Mouse (Mus musculus): ENCODE measurements around the gene Il6ra. TPM values are rescaled to one million over a fixed set of nuclear protein-coding genes. Genes with fewer than 3 reads are reported as not detected.

Gene Il6ra
- total and polyA plus RNA-seq, 3 experiments = under 0.01 TPM; not detected in 2

DNA sequence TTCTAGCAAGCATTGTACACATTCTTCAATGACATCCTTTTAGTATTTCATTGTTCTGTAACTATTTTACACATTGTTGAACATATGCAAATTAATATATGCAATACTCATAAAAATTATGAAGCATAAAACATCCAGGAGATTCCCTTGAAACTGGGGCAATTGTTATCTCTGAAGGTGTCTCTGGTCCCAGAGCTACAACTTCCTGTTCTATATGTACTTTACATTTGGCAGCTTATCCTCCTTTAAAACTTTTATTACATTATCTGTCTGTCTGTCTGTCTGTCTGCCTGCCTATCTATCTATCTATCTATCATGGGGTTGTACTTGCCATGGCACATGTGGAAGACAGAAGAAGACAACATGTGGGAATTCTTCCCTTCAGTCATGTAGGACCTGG, 21.3 kb downstream of the Il6ra start:
- H3K4me1 ChIP-seq (ENCODE audit: insufficient read depth, low read depth, low read length) = 0 out of 2 replicates have a peak, but pooled peaks cover 2% of the 10 kb centered on the region
- DNase-seq (ENCODE audit: low spot score) (no peak), ATAC-seq (ENCODE audit: extremely low read depth, insufficient number of reproducible peaks, low FRiP score, poor library complexity, severe bottlenecking) (no peak)
- H3K9me3 ChIP-seq (replicated peaks) = no peaks in the 10 kb centered on the region
- H3K4me3 ChIP-seq (ENCODE audit: low read depth, low read length) = no peak overlapping the region
- peaks cover 8% of the 10 kb centered on the region; the same call in 1 of the 2 replicates for H3K27me3 ChIP-seq (ENCODE audit: insufficient read depth, low read length)
- TF ChIP-seq POLR2AphosphoS5 (IDR thresholded peaks at IDR 0.05; ENCODE audit: insufficient replicate concordance, low read depth, low read length) = no peak
- no peak for TF ChIP-seq CTCF (IDR thresholded peaks at IDR 0.05; ENCODE audit: low read depth, low read length)
- TF ChIP-seq TAL1 (conservative IDR thresholded peaks at IDR 0.05; ENCODE audit: low read depth, low read length) = no peak
- H3K36me3 ChIP-seq (replicated peaks) = no peaks in the 10 kb centered on the region

DNA sequence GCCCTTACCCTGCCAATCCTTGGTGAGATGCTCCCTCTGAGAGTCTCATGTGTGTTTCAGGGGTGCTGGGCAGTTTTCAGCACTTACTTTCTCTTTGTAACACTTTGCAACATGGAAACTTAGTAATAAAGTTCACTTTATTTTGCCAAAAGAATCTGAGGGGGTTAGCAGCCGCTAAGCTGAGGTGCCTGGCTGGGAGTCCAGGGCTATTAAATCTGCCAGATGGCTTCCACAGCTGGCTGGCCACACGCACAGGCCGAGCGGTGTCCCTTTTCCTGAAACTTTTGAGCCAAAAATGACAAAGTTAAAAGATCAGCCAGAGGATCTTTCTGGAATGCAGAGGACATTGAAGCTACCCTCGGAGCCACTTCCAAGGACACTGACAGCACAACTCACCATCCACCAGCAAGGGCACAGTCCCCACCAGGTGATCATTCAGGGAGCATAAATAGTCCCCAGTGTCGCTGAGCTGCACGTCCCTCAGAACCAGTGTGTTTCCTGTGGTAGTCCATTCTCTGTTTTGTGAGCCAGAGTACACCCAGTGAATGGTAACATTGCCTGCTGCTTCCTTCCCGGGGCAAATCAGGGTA, 23.1 kb downstream of the Il6ra start:
- H3K4me1 ChIP-seq (ENCODE audit: insufficient read depth, low read depth, low read length) = 0 out of 2 replicates have a peak, but pooled peaks cover 2% of the 10 kb centered on the region
- H3K27me3 ChIP-seq (ENCODE audit: insufficient read depth, low read length) = no peaks in the 10 kb centered on the region; the same call in 1 of the 2 replicates

DNA sequence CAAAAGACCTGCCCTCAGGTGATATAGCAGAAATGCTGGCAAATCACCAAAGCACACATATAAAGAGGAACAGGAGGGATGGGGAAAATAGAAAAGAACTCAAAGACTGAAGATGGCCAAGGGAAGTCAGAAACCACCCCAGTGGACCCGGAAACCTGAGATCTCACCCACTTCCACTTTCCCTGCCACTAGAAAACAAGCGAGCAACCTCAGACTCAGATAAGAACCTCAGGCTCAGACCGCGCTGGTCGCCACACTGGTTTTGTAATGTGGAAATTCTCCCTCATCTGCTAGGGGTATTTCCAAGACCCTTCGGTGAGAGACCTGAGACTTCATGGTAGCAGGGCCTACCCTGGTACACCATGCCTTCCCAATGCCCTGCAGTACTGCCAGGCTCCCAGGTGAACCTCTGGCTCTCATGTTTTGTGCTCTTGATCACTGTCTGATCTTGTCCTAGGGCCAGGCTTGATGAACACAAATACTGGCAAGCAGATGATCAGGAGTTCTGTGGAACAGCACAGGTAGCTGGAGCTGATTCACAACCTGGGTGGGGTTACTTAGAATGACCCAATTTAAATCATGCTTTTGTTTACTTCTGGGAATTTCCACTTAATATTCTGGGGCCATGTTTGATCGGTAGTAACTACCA, 25.3 kb downstream of the Il6ra start:
- DNase-seq (ENCODE audit: low spot score) = no peak

More for the DNA sequence above, 23.1 kb downstream of the Il6ra start:
- H3K9me3 ChIP-seq (replicated peaks) = no peaks in the 10 kb centered on the region
- no peaks in the 10 kb centered on the region for H3K36me3 ChIP-seq (replicated peaks)
- H3K4me3 ChIP-seq (ENCODE audit: low read depth, low read length) = no peak overlapping the region
- DNase-seq (ENCODE audit: low spot score) (no peak), ATAC-seq (ENCODE audit: extremely low read depth, insufficient number of reproducible peaks, low FRiP score, poor library complexity, severe bottlenecking) (no peak)
- no peak for TF ChIP-seq POLR2AphosphoS5 (IDR thresholded peaks at IDR 0.05; ENCODE audit: insufficient replicate concordance, low read depth, low read length)
- no peak for TF ChIP-seq CTCF (IDR thresholded peaks at IDR 0.05; ENCODE audit: low read depth, low read length)
- no peak for TF ChIP-seq TAL1 (conservative IDR thresholded peaks at IDR 0.05; ENCODE audit: low read depth, low read length)
- no peak for TF ChIP-seq GATA2 (IDR thresholded peaks at IDR 0.05; ENCODE audit: borderline replicate concordance, low read depth, low read length)
- TF ChIP-seq GATA1 (IDR thresholded peaks at IDR 0.05; ENCODE audit: borderline replicate concordance, low read length) = no peak

DNA sequence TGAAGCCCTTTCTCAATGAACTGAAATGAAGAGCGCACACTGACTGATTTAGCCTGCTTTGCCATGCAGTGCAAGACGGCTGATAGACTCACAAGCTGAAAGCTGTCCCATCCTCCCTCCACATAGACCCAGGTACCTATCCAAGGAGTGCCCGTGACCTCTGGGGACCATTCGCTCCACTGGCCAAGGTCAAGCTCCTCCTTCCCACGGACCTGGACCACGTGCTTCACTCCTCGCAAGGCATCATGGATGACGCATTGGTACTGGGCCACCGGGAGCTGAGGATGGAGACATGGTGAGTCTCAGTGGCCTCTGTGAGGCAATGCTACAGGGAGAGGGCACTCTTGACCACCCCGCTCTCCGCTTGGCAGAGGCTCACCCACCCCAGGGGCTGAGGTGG, 27.2 kb downstream of the Il6ra start:
- Histone ChIP-seq H3K36me3 (replicated peaks) (no peaks in the 10 kb centered on the region), H3K27me3 (ENCODE audit: insufficient read depth, low read length) (0 out of 2 replicates have a peak, but pooled peaks cover 3% of the 10 kb centered on the region), H3K4me3 (ENCODE audit: low read depth, low read length) (no peak overlapping the region), H3K9me3 (replicated peaks) (no peaks in the 10 kb centered on the region), H3K4me1 (ENCODE audit: insufficient read depth, low read depth, low read length) (no peaks in the 10 kb centered on the region)
- ATAC-seq (ENCODE audit: extremely low read depth, insufficient number of reproducible peaks, low FRiP score, poor library complexity, severe bottlenecking) = no peak
- no peak for DNase-seq (ENCODE audit: low spot score)
- no peak for TF ChIP-seq CTCF (IDR thresholded peaks at IDR 0.05; ENCODE audit: low read depth, low read length)
- TF ChIP-seq TAL1 (conservative IDR thresholded peaks at IDR 0.05; ENCODE audit: low read depth, low read length) = no peak

More for the DNA sequence above, 25.3 kb downstream of the Il6ra start:
- no peaks in the 10 kb centered on the region for H3K36me3 ChIP-seq (replicated peaks)
- H3K4me1 ChIP-seq (ENCODE audit: insufficient read depth, low read depth, low read length) = 0 out of 2 replicates have a peak, but pooled peaks cover under 1% of the 10 kb centered on the region
- peaks cover 3% of the 10 kb centered on the region; the same call in 1 of the 2 replicates for H3K27me3 ChIP-seq (ENCODE audit: insufficient read depth, low read length)
- no peak for TF ChIP-seq POLR2AphosphoS5 (IDR thresholded peaks at IDR 0.05; ENCODE audit: insufficient replicate concordance, low read depth, low read length)
- TF ChIP-seq TAL1 (conservative IDR thresholded peaks at IDR 0.05; ENCODE audit: low read depth, low read length) = no peak
- TF ChIP-seq GATA1 (IDR thresholded peaks at IDR 0.05; ENCODE audit: borderline replicate concordance, low read length) = no peak
- TF ChIP-seq CTCF (IDR thresholded peaks at IDR 0.05; ENCODE audit: low read depth, low read length) = no peak
- no peak for TF ChIP-seq GATA2 (IDR thresholded peaks at IDR 0.05; ENCODE audit: borderline replicate concordance, low read depth, low read length)
- ATAC-seq (ENCODE audit: extremely low read depth, insufficient number of reproducible peaks, low FRiP score, poor library complexity, severe bottlenecking) = no peak
- H3K4me3 ChIP-seq (ENCODE audit: low read depth, low read length) = no peak overlapping the region
- H3K9me3 ChIP-seq (replicated peaks) = no peaks in the 10 kb centered on the region

DNA sequence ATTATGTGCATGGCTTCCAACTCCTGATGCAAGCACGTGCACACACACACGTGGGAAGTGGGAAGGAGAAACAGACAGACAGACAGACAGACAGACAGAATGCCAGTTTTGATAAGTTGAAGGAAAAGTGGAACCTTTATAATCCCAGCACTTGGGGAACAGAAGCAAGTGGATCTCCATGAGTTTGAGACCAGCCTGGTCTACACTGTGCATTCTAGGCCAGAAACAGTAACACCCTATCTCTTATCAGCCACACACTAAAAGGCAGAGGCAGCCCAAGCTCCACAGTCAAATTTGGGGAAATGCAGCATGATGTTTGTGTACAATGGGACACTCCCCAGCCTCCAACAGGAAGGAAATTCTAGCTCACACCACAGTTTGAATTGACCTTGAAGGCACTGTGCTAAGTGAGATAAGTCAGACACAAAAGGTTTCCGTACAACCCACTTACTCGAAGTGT, 29.4 kb downstream of the Il6ra start:
- Histone ChIP-seq H3K9me3 (replicated peaks) (no peaks in the 10 kb centered on the region), H3K4me3 (ENCODE audit: low read depth, low read length) (no peak overlapping the region), H3K27me3 (ENCODE audit: insufficient read depth, low read length) (peaks cover 5% of the 10 kb centered on the region; the same call in 1 of the 2 replicates), H3K4me1 (ENCODE audit: insufficient read depth, low read depth, low read length) (no peaks in the 10 kb centered on the region), H3K36me3 (replicated peaks) (no peaks in the 10 kb centered on the region)
- ATAC-seq (ENCODE audit: extremely low read depth, insufficient number of reproducible peaks, low FRiP score, poor library complexity, severe bottlenecking) (no peak), DNase-seq (ENCODE audit: low spot score) (no peak)
- TF ChIP-seq POLR2AphosphoS5 (IDR thresholded peaks at IDR 0.05; ENCODE audit: insufficient replicate concordance, low read depth, low read length) (no peak), CTCF (IDR thresholded peaks at IDR 0.05; ENCODE audit: low read depth, low read length) (no peak), TAL1 (conservative IDR thresholded peaks at IDR 0.05; ENCODE audit: low read depth, low read length) (no peak), GATA1 (IDR thresholded peaks at IDR 0.05; ENCODE audit: borderline replicate concordance, low read length) (no peak), GATA2 (IDR thresholded peaks at IDR 0.05; ENCODE audit: borderline replicate concordance, low read depth, low read length) (no peak)

DNA sequence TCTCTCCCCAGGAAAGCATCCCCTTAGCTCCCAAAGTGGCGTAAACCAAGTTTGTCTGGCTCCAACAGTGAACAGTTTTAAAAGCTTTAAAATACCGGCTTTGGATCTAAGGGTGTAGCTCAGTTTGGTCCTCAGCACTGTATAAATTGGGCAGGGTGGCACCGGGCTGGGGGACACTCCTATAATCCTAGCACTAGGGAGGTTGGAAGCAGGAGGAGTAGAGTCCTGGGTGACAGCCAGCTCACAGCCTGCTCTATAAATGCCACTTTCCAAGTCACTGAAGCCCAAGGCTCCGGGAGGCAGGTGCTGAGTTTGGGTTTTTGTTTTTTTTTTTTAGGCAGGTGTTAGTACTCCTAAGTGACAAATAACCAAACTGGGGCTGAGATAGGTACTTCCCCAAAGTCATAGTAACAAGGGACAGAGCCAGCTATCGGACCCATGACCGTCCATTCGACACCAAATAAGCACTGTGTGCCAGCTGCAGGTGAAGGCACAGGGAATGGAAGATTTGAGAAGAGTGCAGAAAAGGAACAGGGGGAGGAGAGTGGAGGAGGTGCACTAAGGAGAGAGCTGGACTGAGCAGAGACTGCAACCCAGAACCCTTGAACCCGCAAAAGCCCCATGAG, 30.3 kb downstream of the Il6ra start:
- no peaks in the 10 kb centered on the region for H3K4me1 ChIP-seq (ENCODE audit: insufficient read depth, low read depth, low read length)
- H3K27me3 ChIP-seq (ENCODE audit: insufficient read depth, low read length) = peaks cover 9% of the 10 kb centered on the region
- H3K36me3 ChIP-seq (replicated peaks) = no peaks in the 10 kb centered on the region
- H3K4me3 ChIP-seq (ENCODE audit: low read depth, low read length) = no peak overlapping the region
- H3K9me3 ChIP-seq (replicated peaks) = no peaks in the 10 kb centered on the region
- ATAC-seq (ENCODE audit: extremely low read depth, insufficient number of reproducible peaks, low FRiP score, poor library complexity, severe bottlenecking) (no peak), DNase-seq (ENCODE audit: low spot score) (no peak)
- TF ChIP-seq CTCF (IDR thresholded peaks at IDR 0.05; ENCODE audit: low read depth, low read length) (no peak), TAL1 (conservative IDR thresholded peaks at IDR 0.05; ENCODE audit: low read depth, low read length) (no peak), GATA2 (IDR thresholded peaks at IDR 0.05; ENCODE audit: borderline replicate concordance, low read depth, low read length) (no peak)

Measured in G1E (cell line).